Mouse (Mus musculus) liver, postnatal 0 days (tissue): ENCODE results near the gene Traf3.

Source experiments
- CTCF ChIP-seq: sonication (generic); IDR thresholded peaks from 2 replicates; pipeline ENCODE4 v1.5.1; 2016; ENCODE audit warnings: antibody characterized with exemption, low read depth
- EP300 ChIP-seq: IDR thresholded peaks from 2 replicates; pipeline ENCODE4 v1.6.1; 2016; ENCODE audit warnings: antibody characterized with exemption, low read depth, mild to moderate bottlenecking

- no peak for TF ChIP-seq CTCF
- TF ChIP-seq EP300, result no peak
Measured at GRCm38 (mm10) chr12:111314273-111314672, 148.1 kb downstream of the Traf3 start.
